Comparison of ENCODE assay signal across 21 mouse cellular contexts in the genomic region with DNA sequence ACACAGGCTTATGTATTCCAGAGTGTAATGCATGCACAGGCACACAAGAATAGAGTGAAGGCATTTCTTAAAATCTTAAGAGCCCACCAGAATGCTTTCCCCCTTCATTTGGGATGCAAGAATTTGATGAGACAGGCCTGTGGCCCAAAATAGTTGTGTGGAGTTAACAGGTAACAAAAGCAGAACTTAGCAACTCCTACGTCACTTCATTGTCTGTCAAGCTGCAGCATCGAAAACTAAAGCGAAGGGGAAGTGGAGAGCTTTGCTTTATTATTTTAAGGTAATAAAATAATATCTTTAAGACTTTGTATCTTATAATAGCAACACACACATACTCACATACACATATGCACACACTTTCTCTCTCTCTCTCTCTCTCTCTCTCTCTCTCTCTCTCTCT.
"Had no signal": no experiment of that assay in that cellular context is flagged by ENCODE, and none has a peak within 500 bp of the region (broad histone marks: within the 10 kb centered on the region; RNA-seq: fewer than 3 reads in every experiment).

No protein-coding gene starts in this region.

- H3K27ac ChIP-seq: liver, embryonic 13.5 days; liver, embryonic 15.5 days; lung, embryonic 15.5 days; midbrain, embryonic 13.5 days; midbrain, embryonic 15.5 days; neural tube, embryonic 12.5 days; stomach, embryonic 15.5 days; stomach, postnatal 0 days had no signal

- H3K27me3 ChIP-seq: liver, embryonic 13.5 days; liver, embryonic 15.5 days; lung, embryonic 15.5 days; megakaryocyte, embryonic 14.5 days; midbrain, embryonic 13.5 days; midbrain, embryonic 15.5 days; neural tube, embryonic 12.5 days; stomach, embryonic 15.5 days had no signal

- H3K4me1 ChIP-seq: midbrain, embryonic 13.5 days; midbrain, embryonic 15.5 days; stomach, embryonic 15.5 days had no signal

- H3K4me3 ChIP-seq: liver, embryonic 13.5 days; liver, embryonic 15.5 days; lung, embryonic 15.5 days; megakaryocyte, embryonic 14.5 days; midbrain, embryonic 13.5 days; midbrain, embryonic 15.5 days; neural tube, embryonic 12.5 days; stomach, embryonic 15.5 days had no signal

- H3K9me3 ChIP-seq: liver, embryonic 13.5 days; liver, embryonic 15.5 days; lung, embryonic 15.5 days; megakaryocyte, embryonic 14.5 days; midbrain, embryonic 13.5 days; midbrain, embryonic 15.5 days; neural tube, embryonic 12.5 days; stomach, embryonic 15.5 days had no signal

- H3K36me3 ChIP-seq: liver, embryonic 13.5 days; liver, embryonic 15.5 days; lung, embryonic 15.5 days; midbrain, embryonic 13.5 days; midbrain, embryonic 15.5 days; neural tube, embryonic 12.5 days; stomach, embryonic 15.5 days had no signal

- ATAC-seq: liver, postnatal 0 days; lung, postnatal 0 days; midbrain, embryonic 13.5 days; midbrain, embryonic 15.5 days had no signal

- DNase-seq: liver, embryonic 13.5 days; liver, postnatal 0 days; lung, adult 2 months; lung, postnatal 14 days; lung, postnatal 36 days; retina, postnatal 1 day; right cerebral cortex, adult 18-20 months; right cerebral cortex, postnatal 14 days; spleen, adult 18-20 months; thymus, adult 2 months; thymus, postnatal 25 days; thymus, postnatal 4 days had no signal
